Mouse (Mus musculus) hindbrain, embryonic 11.5 days (tissue): ENCODE data around the gene Lgr5. TPM values are rescaled to one million over a fixed set of nuclear protein-coding genes. Genes with fewer than 3 reads are reported as not detected.

Experiments used
- ATAC-seq: fragments of 200-750 bp; cut with Nextera tagmentation; 2 replicates; pipeline ENCODE4 v1.8.0; 2017; ENCODE audit warnings: mild to moderate bottlenecking, moderate TSS enrichment, moderate library complexity; ENCODE audit not compliant: low FRiP score
- DNase-seq: peaks from one replicate; pipeline ENCODE4 v3.0.0-alpha.2; 2015; ENCODE audit warnings: low spot score
- H3K27ac ChIP-seq: fragments of 300-500 bp; sonication (generic); 2 replicates; pipeline ENCODE4 v1.5.1; 2014; ENCODE audit warnings: mild to moderate bottlenecking, low read depth, low read length
- H3K27me3 ChIP-seq: fragments of 300-500 bp; sonication (generic); 2 replicates; pipeline ENCODE4 v1.6.1; 2014; ENCODE audit warnings: mild to moderate bottlenecking, low read length, moderate library complexity, mixed read lengths; ENCODE audit not compliant: control insufficient read depth, insufficient read depth
- H3K36me3 ChIP-seq: fragments of 300-500 bp; sonication (generic); 2 replicates; pipeline ENCODE4 v1.6.1; 2014; ENCODE audit warnings: mild to moderate bottlenecking, low read length, moderate library complexity, mixed read lengths; ENCODE audit not compliant: control insufficient read depth, insufficient read depth
- H3K4me1 ChIP-seq: fragments of 300-500 bp; sonication (generic); replicated peaks from 2 replicates; pipeline ENCODE4 v1.6.1; 2014; ENCODE audit warnings: low read length, mixed read lengths; ENCODE audit not compliant: control insufficient read depth, insufficient read depth
- H3K4me2 ChIP-seq: fragments of 300-500 bp; sonication (generic); replicated peaks from 2 replicates; pipeline ENCODE4 v1.6.1; 2014; ENCODE audit warnings: mild to moderate bottlenecking, low read depth, low read length
- H3K4me3 ChIP-seq: fragments of 300-500 bp; sonication (generic); 2 replicates; pipeline ENCODE4 v1.5.1; 2014; ENCODE audit warnings: low read depth, low read length
- H3K9ac ChIP-seq: fragments of 300-500 bp; sonication (generic); 2 replicates; pipeline ENCODE4 v1.6.1; 2014; ENCODE audit warnings: low read depth, low read length
- H3K9me3 ChIP-seq: fragments of 300-500 bp; sonication (generic); 2 replicates; pipeline ENCODE4 v1.6.1; 2016; ENCODE audit warnings: low read length; ENCODE audit not compliant: control insufficient read depth
- WGBS: fragments of 180-500 bp; shearing (Covaris S2); extraction: QIAGEN DNeasy Blood & Tissue Kit; methylation state at CpG from one replicate; pipeline ENCODE4 v1.1.7; 2014; 5-methylcytosine and 5-hydroxymethylcytosine counted together
- polyA plus RNA-seq: library from polyadenylated mRNA; unstranded; fragments of >200 nt; fragmentation: Nextera tagmentation; extraction: Ambion mirVana; gene quantifications from 2 replicates; pipeline ENCODE4 v1.2.1, GENCODE M21; 2014

Lgr5 gene
- polyA plus RNA-seq, 1 experiment from 2014 or later: 6.4 TPM

DNA sequence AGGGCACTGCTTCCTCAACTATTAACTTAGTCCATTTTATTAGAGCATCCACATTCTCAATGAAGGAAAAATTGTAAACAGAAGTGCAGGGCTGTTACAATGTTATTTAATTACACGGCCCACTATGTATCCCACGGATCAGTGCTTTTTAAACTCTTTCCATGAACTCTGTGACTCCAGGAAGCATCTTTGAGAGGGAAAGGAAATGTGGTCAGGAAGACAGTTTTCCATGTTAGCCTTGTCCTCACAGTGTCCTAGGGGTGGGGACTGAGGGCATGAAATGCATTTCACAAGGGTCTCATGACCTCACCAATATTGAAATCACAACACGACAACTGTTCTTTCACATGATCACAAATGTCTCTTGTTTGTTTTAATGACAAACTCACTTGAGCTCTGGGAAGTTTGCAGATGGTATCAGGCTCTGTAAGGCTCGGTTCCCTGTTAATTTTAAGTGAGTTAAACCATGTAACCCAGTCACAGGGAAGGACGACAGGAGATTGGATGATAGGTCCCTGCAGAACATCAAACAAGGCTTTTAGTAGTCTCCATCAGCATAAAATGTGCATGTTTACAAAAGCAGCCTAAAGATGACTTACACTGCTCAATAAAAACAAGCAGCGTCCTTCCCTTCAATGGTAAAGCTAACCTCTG, 130.1 kb downstream of the Lgr5 start:
- ATAC-seq (no peak), DNase-seq (no peak)
- Histone ChIP-seq H3K36me3 (no peaks in the 10 kb centered on the region), H3K4me1 (no peaks in the 10 kb centered on the region), H3K4me3 (no peak overlapping the region), H3K4me2 (no peak overlapping the region), H3K9ac (no peak overlapping the region), H3K27me3 (no peaks in the 10 kb centered on the region), H3K27ac (no peak overlapping the region), H3K9me3 (no peaks in the 10 kb centered on the region)
- 72% methylated on average over 6 of the region's 6 CpGs for WGBS

DNA sequence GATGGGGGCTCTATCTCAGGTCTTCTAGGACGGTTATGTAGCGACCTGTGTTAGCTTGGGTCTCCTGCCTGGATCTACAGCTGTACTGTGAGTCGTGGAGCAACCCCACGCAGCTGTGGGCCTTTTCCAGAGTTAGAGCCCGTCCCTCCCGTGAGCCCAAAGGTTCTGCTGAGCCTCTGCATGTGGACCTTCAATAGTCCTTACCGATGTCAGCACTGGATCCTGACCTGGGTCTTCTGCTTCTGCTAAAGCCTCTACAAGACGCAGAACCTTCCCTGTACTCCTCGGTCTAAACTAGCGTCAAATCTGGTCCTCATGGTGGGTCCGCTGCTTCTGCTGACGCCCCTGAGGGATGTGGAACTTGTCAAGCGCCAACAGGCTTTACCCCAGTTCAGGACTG, 139.0 kb downstream of the Lgr5 start:
- Histone ChIP-seq H3K27me3 (no peaks in the 10 kb centered on the region), H3K4me2 (no peak overlapping the region), H3K9ac (no peak overlapping the region), H3K4me1 (no peaks in the 10 kb centered on the region), H3K36me3 (no peaks in the 10 kb centered on the region), H3K27ac (no peak overlapping the region), H3K9me3 (no peaks in the 10 kb centered on the region), H3K4me3 (no peak overlapping the region)
- no peak for DNase-seq
- 90% methylated on average over 13 of the region's 13 CpGs for WGBS
- no peak for ATAC-seq

DNA sequence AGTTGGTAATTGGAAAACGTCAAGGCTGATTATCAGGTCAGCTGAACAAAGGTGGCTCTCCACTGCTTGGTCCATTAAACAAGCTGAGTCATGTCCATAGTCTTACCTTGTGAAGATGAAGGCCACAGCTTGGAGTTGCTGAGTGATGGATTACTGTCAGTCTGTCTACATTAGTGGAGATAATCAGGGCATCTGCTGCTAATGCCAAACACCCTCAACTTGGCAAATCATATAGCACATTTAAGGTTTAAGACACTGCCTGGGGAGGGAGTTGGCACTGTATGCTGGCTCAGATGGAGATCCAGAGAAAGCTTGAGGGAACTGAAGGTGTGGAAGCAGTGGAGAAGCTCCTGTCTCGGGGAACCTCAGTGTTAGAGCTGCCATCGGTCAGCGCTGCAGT, 150.3 kb downstream of the Lgr5 start:
- WGBS: 90% methylated on average over 4 of the region's 4 CpGs
- no peaks in the 10 kb centered on the region for H3K9me3 ChIP-seq
- no peak overlapping the region for H3K4me2 ChIP-seq
- no peaks in the 10 kb centered on the region for H3K36me3 ChIP-seq
- no peaks in the 10 kb centered on the region for H3K4me1 ChIP-seq
- ATAC-seq: peak; percentile 33; the same call in 1 of the 2 replicates
- H3K27ac ChIP-seq: no peak overlapping the region
- no peaks in the 10 kb centered on the region for H3K27me3 ChIP-seq
- H3K4me3 ChIP-seq: no peak overlapping the region
- no peak for DNase-seq
- no peak overlapping the region for H3K9ac ChIP-seq

DNA sequence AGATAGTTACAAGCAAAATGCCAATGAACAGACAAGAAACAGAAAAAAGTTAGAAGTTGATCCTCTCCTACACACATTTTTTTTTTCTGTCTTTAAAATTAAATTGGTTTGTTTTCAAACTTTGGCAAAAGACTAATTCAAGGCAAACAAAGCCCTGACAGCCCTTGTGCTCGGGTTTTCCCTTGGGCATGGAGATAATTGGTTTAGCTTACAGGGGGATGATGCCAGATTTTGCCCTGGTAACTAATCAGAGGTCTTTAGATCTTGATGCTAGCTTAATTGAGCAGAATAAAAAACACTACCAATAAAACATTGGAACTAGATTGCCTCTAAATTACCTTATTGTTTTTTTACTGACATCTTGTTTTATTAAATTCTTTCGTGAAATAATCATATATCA, 162.2 kb downstream of the Lgr5 start:
- H3K9ac ChIP-seq: no peak overlapping the region
- no peak overlapping the region for H3K4me2 ChIP-seq
- no peak overlapping the region for H3K4me3 ChIP-seq
- ATAC-seq (no peak), DNase-seq (no peak)
- no peaks in the 10 kb centered on the region for H3K4me1 ChIP-seq
- H3K36me3 ChIP-seq: peaks cover 3% of the 10 kb centered on the region; the same call in 1 of the 2 replicates
- no peaks in the 10 kb centered on the region for H3K27me3 ChIP-seq
- H3K27ac ChIP-seq: no peak overlapping the region
- H3K9me3 ChIP-seq: no peaks in the 10 kb centered on the region
- 84% methylated on average over 2 of the region's 2 CpGs for WGBS

DNA sequence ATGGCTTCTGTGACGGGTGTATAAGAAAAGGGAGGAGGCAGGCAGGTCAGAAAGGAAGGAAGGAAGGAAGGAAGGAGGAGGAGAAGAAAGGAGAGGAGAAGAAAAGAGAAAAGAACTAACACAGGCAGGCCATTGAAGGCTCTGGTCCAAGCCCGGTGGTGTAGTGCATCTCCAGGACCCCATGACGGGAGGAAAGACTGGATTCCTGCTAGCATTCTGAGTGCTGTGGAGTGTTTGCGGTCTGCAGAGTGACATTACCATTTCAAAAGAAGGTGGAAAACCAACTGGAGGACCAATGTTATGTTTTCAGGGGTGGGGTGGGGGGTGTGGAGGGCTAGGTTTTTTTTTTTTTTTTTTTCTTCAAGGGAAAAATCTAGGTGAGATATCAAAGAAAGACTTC, 165.6 kb downstream of the Lgr5 start:
- no peak for ATAC-seq

DNA sequence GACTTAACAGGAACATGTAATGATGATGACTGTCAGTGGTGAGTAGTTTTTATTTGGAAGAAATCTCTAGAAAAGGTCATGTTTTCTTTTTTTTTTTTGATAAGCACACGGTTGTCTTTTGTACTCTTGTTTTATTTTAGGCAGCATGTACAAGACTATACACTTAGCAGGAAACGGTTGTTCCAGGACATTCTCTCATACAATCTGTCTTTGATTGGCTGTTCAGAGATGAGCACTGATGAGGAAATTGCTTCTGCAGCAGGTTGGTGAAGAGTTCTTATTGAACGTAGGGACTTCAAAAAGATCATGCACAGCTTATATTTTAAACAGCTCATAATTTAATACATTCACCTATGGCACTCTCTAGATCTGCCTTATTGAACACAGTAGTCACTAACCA, 173.5 kb downstream of the Lgr5 start:
- Histone ChIP-seq H3K4me1 (no peaks in the 10 kb centered on the region), H3K36me3 (peaks cover 14% of the 10 kb centered on the region)
- ATAC-seq: no peak

More for the DNA sequence above, 165.6 kb downstream of the Lgr5 start:
- Histone ChIP-seq H3K4me2 (no peak overlapping the region), H3K36me3 (no peaks in the 10 kb centered on the region), H3K4me3 (no peak overlapping the region), H3K9ac (no peak overlapping the region), H3K4me1 (no peaks in the 10 kb centered on the region), H3K27ac (no peak overlapping the region), H3K27me3 (no peaks in the 10 kb centered on the region), H3K9me3 (no peaks in the 10 kb centered on the region)
- no peak for DNase-seq
- 81% methylated on average over 4 of the region's 4 CpGs for WGBS

DNA sequence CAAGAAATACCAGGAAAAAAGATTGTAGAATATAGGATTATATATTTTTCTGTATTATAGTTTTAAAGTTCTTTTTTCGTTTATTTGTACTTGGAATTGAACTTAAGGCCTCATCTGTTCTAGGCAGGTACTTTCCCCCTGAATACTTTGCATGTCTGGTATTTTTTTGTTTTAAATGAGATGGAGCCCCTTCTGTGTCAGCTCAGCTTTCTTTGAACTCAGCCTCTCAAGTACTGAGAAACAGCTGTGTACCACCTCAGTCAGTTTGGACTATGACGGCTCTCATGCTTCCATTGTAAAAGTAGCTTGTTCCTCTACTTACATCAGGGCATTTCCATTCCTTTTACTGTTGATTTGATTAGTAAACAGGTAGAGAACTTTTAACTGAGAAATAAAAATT, 174.1 kb downstream of the Lgr5 start:
- Histone ChIP-seq H3K9ac (no peak overlapping the region), H3K4me1 (no peaks in the 10 kb centered on the region), H3K9me3 (no peaks in the 10 kb centered on the region), H3K4me2 (no peak overlapping the region), H3K4me3 (no peak overlapping the region), H3K27me3 (no peaks in the 10 kb centered on the region), H3K27ac (no peak overlapping the region), H3K36me3 (peaks cover 14% of the 10 kb centered on the region)
- ATAC-seq: no peak
- WGBS: 86% methylated on average over 2 of the region's 2 CpGs
- no peak for DNase-seq

More for the DNA sequence above, 173.5 kb downstream of the Lgr5 start:
- no peaks in the 10 kb centered on the region for H3K9me3 ChIP-seq
- no peak overlapping the region for H3K27ac ChIP-seq
- H3K4me3 ChIP-seq: no peak overlapping the region
- no peak overlapping the region for H3K4me2 ChIP-seq
- H3K27me3 ChIP-seq: no peaks in the 10 kb centered on the region
- no peak overlapping the region for H3K9ac ChIP-seq
- 92% methylated on average over 3 of the region's 3 CpGs for WGBS
- DNase-seq: no peak

DNA sequence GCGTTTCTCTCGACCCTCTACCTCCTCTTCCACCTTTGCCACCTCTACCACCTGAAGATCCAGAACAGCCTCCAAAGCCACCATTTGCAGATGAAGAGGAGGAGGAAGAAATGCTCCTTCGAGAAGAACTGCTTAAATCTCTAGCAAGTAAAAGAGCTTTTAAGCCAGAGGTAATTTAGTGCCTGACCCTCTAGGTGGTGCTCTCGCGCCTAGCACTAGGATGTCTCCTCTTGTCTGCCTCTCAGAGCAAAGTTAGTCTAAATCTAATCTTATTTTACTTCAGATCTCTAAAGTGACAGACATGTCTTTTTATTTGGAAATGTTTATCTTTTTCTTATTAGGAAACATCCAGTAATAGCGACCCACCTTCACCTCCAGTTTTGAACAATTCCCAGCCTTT, 181.2 kb downstream of the Lgr5 start:
- Histone ChIP-seq H3K36me3 (peaks cover 3% of the 10 kb centered on the region), H3K9ac (no peak overlapping the region), H3K4me3 (no peak overlapping the region), H3K27ac (no peak overlapping the region), H3K4me2 (no peak overlapping the region), H3K9me3 (no peaks in the 10 kb centered on the region), H3K4me1 (no peaks in the 10 kb centered on the region), H3K27me3 (no peaks in the 10 kb centered on the region)
- WGBS: 71% methylated on average over 6 of the region's 6 CpGs
- DNase-seq (peak; percentile 79), ATAC-seq (no peak)
